10 mouse cellular contexts compared by ENCODE assay signal in genomic region chr15:25760304-25760703, GRCm38 (mm10).
DNase-seq lines count a peak whose midpoint lies in the region; ATAC-seq and TF ChIP-seq lines count a peak whose summit lies in the region.
"Had no signal": no experiment of that assay in that cellular context is flagged by ENCODE, and none has a peak within 500 bp of the region (broad histone marks: within the 10 kb centered on the region; RNA-seq: fewer than 3 reads in every experiment).

No protein-coding gene starts in this region.

- H3K27me3 ChIP-seq in intestine, embryonic 15.5 days (replicated peaks), result no peaks in the 10 kb centered on the region
- no peaks in the 10 kb centered on the region for H3K27me3 ChIP-seq in intestine, postnatal 0 days (replicated peaks; ENCODE audit: control insufficient read depth, insufficient read depth, low read length)
- no peaks in the 10 kb centered on the region for H3K27me3 ChIP-seq in hindbrain, embryonic 11.5 days (ENCODE audit: control insufficient read depth, insufficient read depth, low read length)
- H3K27me3 ChIP-seq in kidney, embryonic 16.5 days (ENCODE audit: insufficient read depth, low read length), result no peaks in the 10 kb centered on the region
- H3K27me3 ChIP-seq: liver, embryonic 13.5 days had no signal

- ATAC-seq in intestine, embryonic 15.5 days, result no peak
- ATAC-seq in intestine, postnatal 0 days, result no peak
- ATAC-seq in hindbrain, embryonic 11.5 days (ENCODE audit: low FRiP score), result no peak
- ATAC-seq in kidney, embryonic 16.5 days (ENCODE audit: low FRiP score, low TSS enrichment), result no peak

- H3K9me3 ChIP-seq in intestine, embryonic 15.5 days, result no peaks in the 10 kb centered on the region
- no peaks in the 10 kb centered on the region for H3K9me3 ChIP-seq in intestine, postnatal 0 days (ENCODE audit: control insufficient read depth)
- H3K9me3 ChIP-seq in hindbrain, embryonic 11.5 days (ENCODE audit: control insufficient read depth, low read length), result no peaks in the 10 kb centered on the region
- H3K9me3 ChIP-seq in kidney, embryonic 16.5 days (ENCODE audit: low read length), result no peaks in the 10 kb centered on the region
- H3K9me3 ChIP-seq: liver, embryonic 13.5 days had no signal

- peaks cover 25% of the 10 kb centered on the region for H3K4me1 ChIP-seq in intestine, embryonic 15.5 days (replicated peaks)
- H3K4me1 ChIP-seq in intestine, postnatal 0 days (replicated peaks; ENCODE audit: control insufficient read depth, insufficient read depth, low read length), result peaks cover 5% of the 10 kb centered on the region; the same call in 1 of the 2 replicates
- peaks cover 21% of the 10 kb centered on the region for H3K4me1 ChIP-seq in hindbrain, embryonic 11.5 days (replicated peaks; ENCODE audit: control insufficient read depth, insufficient read depth, low read length)
- H3K4me1 ChIP-seq in kidney, embryonic 16.5 days (ENCODE audit: insufficient read depth, low read length), result peaks cover 14% of the 10 kb centered on the region

- H3K4me2 ChIP-seq in intestine, embryonic 15.5 days (replicated peaks), result peak overlapping the region; percentile 55; the same call in 1 of the 2 replicates
- H3K4me2 ChIP-seq in intestine, postnatal 0 days (replicated peaks; ENCODE audit: low read depth), result no peak overlapping the region
- peak overlapping the region; percentile 29 for H3K4me2 ChIP-seq in hindbrain, embryonic 11.5 days (replicated peaks; ENCODE audit: low read depth, low read length)
- no peak overlapping the region for H3K4me2 ChIP-seq in kidney, embryonic 16.5 days (replicated peaks; ENCODE audit: low read depth, low read length)
- H3K4me2 ChIP-seq: liver, embryonic 13.5 days had no signal

- H3K36me3 ChIP-seq in intestine, embryonic 15.5 days, result peaks cover 3% of the 10 kb centered on the region
- H3K36me3 ChIP-seq in intestine, postnatal 0 days (ENCODE audit: control insufficient read depth, insufficient read depth), result peaks cover 12% of the 10 kb centered on the region; the same call in 1 of the 2 replicates
- no peaks in the 10 kb centered on the region for H3K36me3 ChIP-seq in hindbrain, embryonic 11.5 days (ENCODE audit: control insufficient read depth, insufficient read depth, low read length)
- peaks cover 33% of the 10 kb centered on the region; the same call in 1 of the 2 replicates for H3K36me3 ChIP-seq in kidney, embryonic 16.5 days (ENCODE audit: insufficient read depth, low read length)

- H3K9ac ChIP-seq in intestine, embryonic 15.5 days, result no peak overlapping the region
- H3K9ac ChIP-seq in intestine, postnatal 0 days (ENCODE audit: low read depth, low read length), result no peak overlapping the region
- H3K9ac ChIP-seq in hindbrain, embryonic 11.5 days (ENCODE audit: low read depth, low read length), result no peak overlapping the region
- no peak overlapping the region; the same call in 1 of the 2 replicates for H3K9ac ChIP-seq in kidney, embryonic 16.5 days (replicated peaks; ENCODE audit: low read length)
- H3K9ac ChIP-seq: liver, embryonic 13.5 days had no signal

- no peak overlapping the region for H3K4me3 ChIP-seq in intestine, embryonic 15.5 days (replicated peaks)
- no peak overlapping the region for H3K4me3 ChIP-seq in intestine, postnatal 0 days (ENCODE audit: low read depth, low read length)
- no peak overlapping the region for H3K4me3 ChIP-seq in hindbrain, embryonic 11.5 days (ENCODE audit: low read depth, low read length)
- H3K4me3 ChIP-seq in kidney, embryonic 16.5 days (ENCODE audit: low read length), result no peak overlapping the region
- H3K4me3 ChIP-seq: liver, embryonic 13.5 days had no signal

- no peak for TF ChIP-seq CTCF in intestine, postnatal 0 days (IDR thresholded peaks at IDR 0.05; ENCODE audit: low read depth)

- no peak for DNase-seq in hindbrain, embryonic 11.5 days (ENCODE audit: low spot score)
- peak; percentile 18 for DNase-seq in lung, postnatal 14 days
- peak; percentile 51 to 57 for DNase-seq in right cerebral cortex, adult 2 months (ENCODE audit: low spot score in 2 of 2)
- no peak for DNase-seq in adrenal gland, postnatal 36 days
- no peak for DNase-seq in gastrocnemius, postnatal 25 days
- DNase-seq: kidney, adult 2 months; liver, embryonic 13.5 days had no signal

- no peak overlapping the region for H3K27ac ChIP-seq in intestine, embryonic 15.5 days
- no peak overlapping the region for H3K27ac ChIP-seq in intestine, postnatal 0 days (ENCODE audit: low read depth, low read length)
- peak overlapping the region; percentile 84 for H3K27ac ChIP-seq in hindbrain, embryonic 11.5 days (ENCODE audit: low read depth, low read length)
- no peak overlapping the region for H3K27ac ChIP-seq in kidney, embryonic 16.5 days (ENCODE audit: low read length)
- H3K27ac ChIP-seq: liver, embryonic 13.5 days had no signal

- WGBS in intestine, embryonic 15.5 days, result 83% methylated on average over 5 of the region's 5 CpGs
- 77% methylated on average over 5 of the region's 5 CpGs for WGBS in intestine, postnatal 0 days
- 55% methylated on average over 5 of the region's 5 CpGs for WGBS in hindbrain, embryonic 11.5 days
- WGBS in kidney, embryonic 16.5 days, result 69% methylated on average over 5 of the region's 5 CpGs

Comparison
In these comparisons a context has a peak if more than half of its experiments do, and no peak if none do; other contexts are left out.
1. H3K4me2 ChIP-seq: peak in intestine, embryonic 15.5 days (single experiment) and hindbrain, embryonic 11.5 days (single experiment); none in intestine, postnatal 0 days (single experiment) and kidney, embryonic 16.5 days (single experiment).
2. DNase-seq: peak in lung, postnatal 14 days (single experiment) and right cerebral cortex, adult 2 months (2 of 2); none in hindbrain, embryonic 11.5 days (single experiment), adrenal gland, postnatal 36 days (0 of 2) and gastrocnemius, postnatal 25 days (single experiment).